Mouse (Mus musculus) liver, adult 2 months (tissue): ENCODE measurements around the gene Scyl2. TPM values are rescaled to one million over a fixed set of nuclear protein-coding genes. Genes with fewer than 3 reads are reported as not detected.

Source experiments
- DNase-seq: peaks from one replicate; pipeline ENCODE4 v3.0.0-alpha.2; 2011; ENCODE audit warnings: low read depth, low spot score; ENCODE audit errors: extremely low read depth
- H3K27ac ChIP-seq: fragments of 200-500 bp; replicated peaks from 2 replicates; pipeline ENCODE4 v1.5.1; 2012; ENCODE audit warnings: low read depth, mild to moderate bottlenecking, control low read depth, inconsistent platforms, low read length; ENCODE audit not compliant: insufficient read depth
- H3K27me3 ChIP-seq: fragments of 200-500 bp; 2 replicates; pipeline ENCODE4 v1.6.1; 2012; ENCODE audit warnings: mild to moderate bottlenecking, moderate library complexity, low read length, inconsistent platforms; ENCODE audit not compliant: control insufficient read depth, insufficient read depth
- H3K36me3 ChIP-seq: fragments of 200-500 bp; 2 replicates; pipeline ENCODE4 v1.6.1; 2012; ENCODE audit warnings: low read length, inconsistent platforms; ENCODE audit not compliant: control insufficient read depth, insufficient read depth
- H3K4me1 ChIP-seq: fragments of 200-500 bp; 2 replicates; pipeline ENCODE4 v1.6.1; 2011; ENCODE audit warnings: low read length; ENCODE audit not compliant: control insufficient read depth, insufficient read depth
- H3K4me3 ChIP-seq: fragments of 200-500 bp; 2 replicates; pipeline ENCODE4 v1.5.1; 2011; ENCODE audit warnings: low read depth, mild to moderate bottlenecking, control low read depth, low read length, moderate library complexity; ENCODE audit not compliant: insufficient read depth
- H3K79me2 ChIP-seq: fragments of 200-500 bp; 2 replicates; pipeline ENCODE4 v1.6.1; 2012; ENCODE audit warnings: inconsistent platforms, mild to moderate bottlenecking, low read length, moderate library complexity; ENCODE audit not compliant: control insufficient read depth, insufficient read depth
- H3K9ac ChIP-seq: fragments of 200-500 bp; 2 replicates; pipeline ENCODE4 v1.6.1; 2012; ENCODE audit warnings: low read depth, mild to moderate bottlenecking, control low read depth, inconsistent platforms, low read length
- CTCF ChIP-seq: fragments of 200-500 bp; IDR thresholded peaks from 2 replicates; pipeline ENCODE4 v1.5.1; 2011; ENCODE audit warnings: low read depth, low read length, control low read depth
- POLR2A ChIP-seq: fragments of 200-500 bp; IDR thresholded peaks from 2 replicates; pipeline ENCODE4 v1.6.1; 2011; ENCODE audit warnings: low read length, control low read depth; ENCODE audit not compliant: insufficient read depth; ENCODE audit errors: extremely low read depth
- WGBS: fragments of 180-500 bp; shearing (Covaris S2); methylation state at CpG from one replicate; pipeline ENCODE4 v1.1.7; 2018; 5-methylcytosine and 5-hydroxymethylcytosine counted together
- polyA plus RNA-seq: library from polyadenylated mRNA; depleted of rRNA; stranded (reverse); fragments of >200 nt; gene quantifications from 2 replicates; pipeline ENCODE4 v1.2.3, GENCODE M21; 2012
- total RNA-seq: library from RNA; depleted of rRNA; stranded (reverse); fragments of >200 nt; gene quantifications from 2 replicates; pipeline ENCODE4 v1.2.3, GENCODE M21; 2014

Gene Scyl2
- total and polyA plus RNA-seq, 2 experiments: 11.3 to 18.4 TPM

GRCm38 (mm10) chr10:89720796-89721195 is 34.7 kb upstream of the Scyl2 start:
- H3K27ac ChIP-seq: no peak overlapping the region
- peaks cover 15% of the 10 kb centered on the region for H3K4me1 ChIP-seq
- H3K36me3 ChIP-seq: peaks cover 30% of the 10 kb centered on the region
- peak; percentile 88 for DNase-seq
- peaks cover 2% of the 10 kb centered on the region; the same call in 1 of the 2 replicates for H3K79me2 ChIP-seq
- H3K9ac ChIP-seq: no peak overlapping the region
- H3K4me3 ChIP-seq: no peak overlapping the region
- no peaks in the 10 kb centered on the region for H3K27me3 ChIP-seq
- TF ChIP-seq POLR2A: no peak
- TF ChIP-seq CTCF: no peak
- 27% methylated on average over 3 of the region's 3 CpGs for WGBS

- no peak for DNase-seq
- peak overlapping the region; percentile 61 for H3K27ac ChIP-seq
- no peaks in the 10 kb centered on the region for H3K27me3 ChIP-seq
- TF ChIP-seq POLR2A (no peak), CTCF (no peak)
- peaks cover 31% of the 10 kb centered on the region for H3K36me3 ChIP-seq
- peaks cover 15% of the 10 kb centered on the region for H3K4me1 ChIP-seq
- peaks cover 2% of the 10 kb centered on the region; the same call in 1 of the 2 replicates for H3K79me2 ChIP-seq
- no peak overlapping the region for H3K9ac ChIP-seq
- no peak overlapping the region for H3K4me3 ChIP-seq
Measured at GRCm38 (mm10) chr10:89720252-89720651, 34.2 kb upstream of the Scyl2 start.

- 94% methylated on average over 10 of the region's 10 CpGs for WGBS
- H3K27ac ChIP-seq: no peak overlapping the region
- peaks cover 58% of the 10 kb centered on the region for H3K36me3 ChIP-seq
- no peaks in the 10 kb centered on the region for H3K27me3 ChIP-seq
- DNase-seq: no peak
- no peak for TF ChIP-seq CTCF
- TF ChIP-seq POLR2A: no peak
- 0 out of 2 replicates have a peak, but pooled peaks cover 2% of the 10 kb centered on the region for H3K79me2 ChIP-seq
- no peaks in the 10 kb centered on the region for H3K4me1 ChIP-seq
- no peak overlapping the region for H3K9ac ChIP-seq
- H3K4me3 ChIP-seq: no peak overlapping the region
Measured at GRCm38 (mm10) chr10:89714910-89715309, 28.8 kb upstream of the Scyl2 start.

DNA sequence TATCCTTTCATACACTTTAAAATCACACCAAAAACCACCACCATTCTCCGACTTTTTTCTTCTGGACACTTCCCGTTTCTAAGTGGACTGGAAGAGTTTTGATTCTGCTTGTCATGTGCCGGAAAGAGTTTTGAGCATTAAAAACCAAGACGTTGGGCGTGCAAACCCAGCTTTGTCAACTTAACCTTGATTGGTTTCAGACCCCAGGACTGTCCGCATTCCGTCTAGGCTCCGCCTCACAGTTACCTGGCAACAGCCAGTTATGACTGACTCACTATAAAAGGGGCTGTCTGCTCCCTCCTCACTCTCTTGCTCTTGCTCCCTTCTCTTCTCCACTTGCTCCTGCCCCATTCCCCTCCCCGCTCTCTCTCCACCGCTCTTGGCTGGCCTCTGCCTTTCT is 22.6 kb upstream of the Scyl2 start:
- Histone ChIP-seq H3K36me3 (peaks cover 22% of the 10 kb centered on the region), H3K4me3 (no peak overlapping the region), H3K9ac (no peak overlapping the region), H3K79me2 (no peaks in the 10 kb centered on the region), H3K27ac (no peak overlapping the region), H3K4me1 (no peaks in the 10 kb centered on the region), H3K27me3 (no peaks in the 10 kb centered on the region)
- TF ChIP-seq CTCF (no peak), POLR2A (no peak)
- no peak for DNase-seq
- WGBS: 47% methylated on average over 10 of the region's 10 CpGs

GRCm38 (mm10) chr10:89707397-89707796 is 21.3 kb upstream of the Scyl2 start:
- H3K9ac ChIP-seq: no peak overlapping the region
- WGBS: 95% methylated on average over 3 of the region's 3 CpGs

DNA sequence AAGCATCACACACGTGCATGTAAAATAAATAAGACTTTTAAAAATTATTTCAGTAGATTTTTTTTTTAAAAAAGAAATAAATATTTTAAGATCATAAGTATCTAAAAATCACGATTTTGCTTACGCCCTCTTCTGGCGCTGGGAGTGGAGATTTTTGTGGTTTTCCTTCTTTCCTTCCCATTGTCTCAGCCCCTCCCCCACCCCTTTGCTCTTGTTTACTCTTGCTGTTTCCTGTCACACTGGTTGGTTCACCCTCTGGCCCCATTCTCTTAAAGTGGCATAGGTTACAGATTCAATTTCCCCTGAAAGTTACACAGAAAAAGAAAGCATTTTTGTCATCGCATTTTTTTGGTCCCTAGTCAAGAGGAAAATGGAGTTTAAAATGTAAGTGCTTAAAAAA is 17.0 kb upstream of the Scyl2 start:
- no peak for TF ChIP-seq POLR2A
- no peak for TF ChIP-seq CTCF
- Histone ChIP-seq H3K4me1 (no peaks in the 10 kb centered on the region), H3K27ac (no peak overlapping the region), H3K79me2 (no peaks in the 10 kb centered on the region), H3K9ac (no peak overlapping the region), H3K27me3 (no peaks in the 10 kb centered on the region), H3K36me3 (no peaks in the 10 kb centered on the region), H3K4me3 (no peak overlapping the region)
- DNase-seq: peak; percentile 24
- 47% methylated on average over 5 of the region's 5 CpGs for WGBS

More at GRCm38 (mm10) chr10:89707397-89707796, 21.3 kb upstream of the Scyl2 start:
- Histone ChIP-seq H3K4me1 (no peaks in the 10 kb centered on the region), H3K36me3 (peaks cover 9% of the 10 kb centered on the region), H3K4me3 (no peak overlapping the region), H3K27me3 (no peaks in the 10 kb centered on the region), H3K79me2 (no peaks in the 10 kb centered on the region), H3K27ac (no peak overlapping the region)
- no peak for DNase-seq
- TF ChIP-seq CTCF (no peak), POLR2A (no peak)
